Mouse (Mus musculus): ENCODE measurements at regions not wholly inside any gene's neighbourhood (a gene's known extent, or its start where the extent isn't known, plus 50 kb on each side); places are given as distances from the start of the nearest gene placed in this dataset.

DNA sequence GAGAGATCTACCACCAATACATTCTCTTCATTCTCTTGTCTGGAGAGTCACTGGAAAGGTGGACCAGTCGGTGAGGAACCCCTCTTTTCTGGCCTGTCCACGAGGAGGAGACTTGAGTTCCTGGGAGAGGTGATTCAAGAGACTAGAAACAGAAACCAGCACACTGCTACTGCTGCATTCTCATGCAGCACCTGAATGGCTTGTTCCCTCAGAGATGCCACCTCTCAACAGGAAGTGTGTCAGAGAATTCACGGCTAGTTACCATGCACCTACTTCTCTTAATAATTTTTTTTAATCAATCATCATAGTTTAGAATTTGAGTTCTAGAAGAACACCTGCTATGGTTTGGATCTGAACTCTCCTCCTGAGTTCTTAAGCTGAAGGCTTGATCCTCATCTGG lies 52.0 kb upstream of the Dynlrb2 start:
- ATAC-seq (replicated peaks; ENCODE audit: extremely low read depth, insufficient read depth, low FRiP score) = no peak
- H3K4me2 ChIP-seq (ENCODE audit: low read depth, low read length) = no peak overlapping the region
- H3K27me3 ChIP-seq (ENCODE audit: control insufficient read depth, insufficient read depth, low read length) = no peaks in the 10 kb centered on the region
- H3K9ac ChIP-seq (ENCODE audit: low read length) = no peak overlapping the region
- no peaks in the 10 kb centered on the region for H3K4me1 ChIP-seq (ENCODE audit: control insufficient read depth, insufficient read depth, low read length)
- no peak overlapping the region for H3K4me3 ChIP-seq (ENCODE audit: low read length)
- 59% methylated on average over 3 of the region's 3 CpGs for WGBS
- no peaks in the 10 kb centered on the region for H3K36me3 ChIP-seq (ENCODE audit: control insufficient read depth, insufficient read depth)
- no peaks in the 10 kb centered on the region for H3K9me3 ChIP-seq (replicated peaks; ENCODE audit: control insufficient read depth, low read length)
- no peak overlapping the region for H3K27ac ChIP-seq (ENCODE audit: low read length)

- Histone ChIP-seq H3K4me1 (ENCODE audit: control insufficient read depth, insufficient read depth, low read length) (no peaks in the 10 kb centered on the region), H3K27ac (ENCODE audit: low read length) (no peak overlapping the region), H3K9ac (ENCODE audit: low read length) (no peak overlapping the region), H3K4me2 (ENCODE audit: low read depth, low read length) (no peak overlapping the region), H3K27me3 (ENCODE audit: control insufficient read depth, insufficient read depth, low read length) (no peaks in the 10 kb centered on the region), H3K9me3 (replicated peaks; ENCODE audit: control insufficient read depth, low read length) (no peaks in the 10 kb centered on the region), H3K36me3 (ENCODE audit: control insufficient read depth, insufficient read depth) (no peaks in the 10 kb centered on the region), H3K4me3 (ENCODE audit: low read length) (no peak overlapping the region)
- WGBS = 60% methylated on average over 3 of the region's 3 CpGs
- ATAC-seq (replicated peaks; ENCODE audit: extremely low read depth, insufficient read depth, low FRiP score) = no peak
Observed at GRCm38 (mm10) chr8:116451397-116451796, 53.4 kb upstream of the Dynlrb2 start.

DNA sequence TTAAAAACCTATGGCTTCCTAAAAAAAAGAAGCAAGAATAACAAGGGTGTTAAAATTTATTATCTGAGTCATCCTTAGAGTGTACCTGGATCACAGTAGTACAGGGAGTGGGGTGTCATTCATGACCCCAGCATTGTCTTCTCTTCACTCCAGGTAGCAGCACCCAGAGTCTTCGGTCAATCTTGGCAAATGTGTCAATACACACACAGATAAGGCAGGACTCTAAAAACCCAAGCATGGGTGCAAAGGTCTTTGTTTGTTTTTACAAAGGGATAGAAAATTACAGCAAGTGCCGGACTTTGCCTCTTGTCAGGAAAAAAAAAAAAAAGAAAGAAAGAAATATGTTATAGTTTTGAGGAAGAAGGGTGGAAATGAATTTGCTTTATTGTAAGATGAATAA lies 57.3 kb upstream of the Dynlrb2 start:
- no peak overlapping the region for H3K4me2 ChIP-seq (ENCODE audit: low read depth, low read length)
- H3K36me3 ChIP-seq (ENCODE audit: control insufficient read depth, insufficient read depth) = no peaks in the 10 kb centered on the region
- no peak overlapping the region for H3K9ac ChIP-seq (ENCODE audit: low read length)
- ATAC-seq (replicated peaks; ENCODE audit: extremely low read depth, insufficient read depth, low FRiP score) = no peak
- 63% methylated on average over 2 of the region's 2 CpGs for WGBS
- H3K4me3 ChIP-seq (ENCODE audit: low read length) = no peak overlapping the region
- no peaks in the 10 kb centered on the region for H3K4me1 ChIP-seq (ENCODE audit: control insufficient read depth, insufficient read depth, low read length)
- H3K27me3 ChIP-seq (ENCODE audit: control insufficient read depth, insufficient read depth, low read length) = no peaks in the 10 kb centered on the region
- H3K9me3 ChIP-seq (replicated peaks; ENCODE audit: control insufficient read depth, low read length) = peaks cover 2% of the 10 kb centered on the region; the same call in 1 of the 2 replicates
- no peak overlapping the region for H3K27ac ChIP-seq (ENCODE audit: low read length)

DNA sequence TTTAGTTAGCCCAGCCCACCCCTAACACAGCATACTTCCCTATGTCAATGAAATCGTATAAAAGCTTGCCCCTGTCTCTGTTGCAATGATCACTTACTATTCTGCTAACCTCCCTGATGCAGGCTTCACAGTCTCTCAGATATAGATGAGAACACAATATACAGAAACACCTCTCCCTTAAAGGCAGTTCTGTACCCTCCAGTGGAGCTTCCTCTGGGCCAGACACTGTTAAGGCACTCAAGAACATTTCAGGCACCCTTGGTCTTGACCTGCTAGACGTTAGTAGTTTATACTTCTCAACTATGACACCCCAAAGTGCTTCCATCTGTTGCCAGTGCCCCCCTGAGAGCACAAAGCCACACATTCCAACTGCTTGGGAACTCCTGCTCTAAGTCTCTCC lies 61.9 kb upstream of the Dynlrb2 start:
- peaks cover 2% of the 10 kb centered on the region; the same call in 1 of the 2 replicates for H3K9me3 ChIP-seq (replicated peaks; ENCODE audit: control insufficient read depth, low read length)
- WGBS = 46% methylated on average over 2 of the region's 2 CpGs
- no peak overlapping the region for H3K4me2 ChIP-seq (ENCODE audit: low read depth, low read length)
- no peak overlapping the region for H3K9ac ChIP-seq (ENCODE audit: low read length)
- no peak for ATAC-seq (replicated peaks; ENCODE audit: extremely low read depth, insufficient read depth, low FRiP score)
- no peak overlapping the region for H3K27ac ChIP-seq (ENCODE audit: low read length)
- H3K4me1 ChIP-seq (ENCODE audit: control insufficient read depth, insufficient read depth, low read length) = no peaks in the 10 kb centered on the region
- H3K36me3 ChIP-seq (ENCODE audit: control insufficient read depth, insufficient read depth) = no peaks in the 10 kb centered on the region
- H3K4me3 ChIP-seq (ENCODE audit: low read length) = no peak overlapping the region
- peaks cover 4% of the 10 kb centered on the region for H3K27me3 ChIP-seq (ENCODE audit: control insufficient read depth, insufficient read depth, low read length)

GRCm38 (mm10) chr8:116438895-116439294 lies 65.9 kb upstream of the Dynlrb2 start:
- Histone ChIP-seq H3K9me3 (replicated peaks; ENCODE audit: control insufficient read depth, low read length) (no peaks in the 10 kb centered on the region; the same call in 1 of the 2 replicates), H3K4me3 (ENCODE audit: low read length) (no peak overlapping the region), H3K4me1 (ENCODE audit: control insufficient read depth, insufficient read depth, low read length) (no peaks in the 10 kb centered on the region), H3K27ac (ENCODE audit: low read length) (no peak overlapping the region), H3K4me2 (ENCODE audit: low read depth, low read length) (no peak overlapping the region), H3K9ac (ENCODE audit: low read length) (no peak overlapping the region), H3K27me3 (ENCODE audit: control insufficient read depth, insufficient read depth, low read length) (peaks cover 4% of the 10 kb centered on the region), H3K36me3 (ENCODE audit: control insufficient read depth, insufficient read depth) (no peaks in the 10 kb centered on the region)
- WGBS = 14% methylated on average over 7 of the region's 7 CpGs
- ATAC-seq (replicated peaks; ENCODE audit: extremely low read depth, insufficient read depth, low FRiP score) = no peak; the same call in 1 of the 2 replicates

GRCm38 (mm10) chr8:116435268-116435980 lies 69.3 kb upstream of the Dynlrb2 start:
- Histone ChIP-seq H3K27ac (ENCODE audit: low read length) (no peak overlapping the region), H3K36me3 (ENCODE audit: control insufficient read depth, insufficient read depth) (no peaks in the 10 kb centered on the region), H3K9ac (ENCODE audit: low read length) (no peak overlapping the region), H3K4me2 (ENCODE audit: low read depth, low read length) (no peak overlapping the region), H3K27me3 (ENCODE audit: control insufficient read depth, insufficient read depth, low read length) (no peaks in the 10 kb centered on the region; the same call in none of the 2 replicates), H3K4me1 (ENCODE audit: control insufficient read depth, insufficient read depth, low read length) (no peaks in the 10 kb centered on the region), H3K9me3 (replicated peaks; ENCODE audit: control insufficient read depth, low read length) (no peaks in the 10 kb centered on the region), H3K4me3 (ENCODE audit: low read length) (no peak overlapping the region)
- no peak for ATAC-seq (replicated peaks; ENCODE audit: extremely low read depth, insufficient read depth, low FRiP score)
- 53% methylated on average over 15 of the region's 15 CpGs for WGBS

- H3K4me1 ChIP-seq (ENCODE audit: control insufficient read depth, insufficient read depth, low read length) = no peaks in the 10 kb centered on the region
- no peaks in the 10 kb centered on the region for H3K36me3 ChIP-seq (ENCODE audit: control insufficient read depth, insufficient read depth)
- H3K4me2 ChIP-seq (ENCODE audit: low read depth, low read length) = no peak overlapping the region
- no peaks in the 10 kb centered on the region for H3K27me3 ChIP-seq (ENCODE audit: control insufficient read depth, insufficient read depth, low read length)
- ATAC-seq (replicated peaks; ENCODE audit: extremely low read depth, insufficient read depth, low FRiP score) = peak; percentile 52; the same call in 1 of the 2 replicates
- no peak overlapping the region for H3K9ac ChIP-seq (ENCODE audit: low read length)
- WGBS = 55% methylated on average over 5 of the region's 5 CpGs
- H3K4me3 ChIP-seq (ENCODE audit: low read length) = no peak overlapping the region
- no peak overlapping the region for H3K27ac ChIP-seq (ENCODE audit: low read length)
- H3K9me3 ChIP-seq (replicated peaks; ENCODE audit: control insufficient read depth, low read length) = 0 out of 2 replicates have a peak, but pooled peaks cover 2% of the 10 kb centered on the region
Observed at GRCm38 (mm10) chr8:116430051-116430450, 74.7 kb upstream of the Dynlrb2 start.

- Histone ChIP-seq H3K36me3 (ENCODE audit: control insufficient read depth, insufficient read depth) (no peaks in the 10 kb centered on the region), H3K4me2 (ENCODE audit: low read depth, low read length) (no peak overlapping the region), H3K27me3 (ENCODE audit: control insufficient read depth, insufficient read depth, low read length) (no peaks in the 10 kb centered on the region), H3K4me1 (ENCODE audit: control insufficient read depth, insufficient read depth, low read length) (no peaks in the 10 kb centered on the region), H3K27ac (ENCODE audit: low read length) (no peak overlapping the region), H3K9me3 (replicated peaks; ENCODE audit: control insufficient read depth, low read length) (0 out of 2 replicates have a peak, but pooled peaks cover 2% of the 10 kb centered on the region), H3K9ac (ENCODE audit: low read length) (no peak overlapping the region), H3K4me3 (ENCODE audit: low read length) (no peak overlapping the region)
- no peak for ATAC-seq (replicated peaks; ENCODE audit: extremely low read depth, insufficient read depth, low FRiP score)
- WGBS = 52% methylated on average over 6 of the region's 6 CpGs
Observed at GRCm38 (mm10) chr8:116429649-116430048, 75.1 kb upstream of the Dynlrb2 start.

- no peak for ATAC-seq (replicated peaks; ENCODE audit: extremely low read depth, insufficient read depth, low FRiP score)
- H3K4me2 ChIP-seq (ENCODE audit: low read depth, low read length) = no peak overlapping the region
- H3K9ac ChIP-seq (ENCODE audit: low read length) = no peak overlapping the region
- no peaks in the 10 kb centered on the region for H3K36me3 ChIP-seq (ENCODE audit: control insufficient read depth, insufficient read depth)
- H3K4me1 ChIP-seq (ENCODE audit: control insufficient read depth, insufficient read depth, low read length) = no peaks in the 10 kb centered on the region
- H3K27me3 ChIP-seq (ENCODE audit: control insufficient read depth, insufficient read depth, low read length) = no peaks in the 10 kb centered on the region
- no peak overlapping the region for H3K4me3 ChIP-seq (ENCODE audit: low read length)
- H3K27ac ChIP-seq (ENCODE audit: low read length) = no peak overlapping the region
- H3K9me3 ChIP-seq (replicated peaks; ENCODE audit: control insufficient read depth, low read length) = 0 out of 2 replicates have a peak, but pooled peaks cover 2% of the 10 kb centered on the region
- WGBS = 31% methylated on average over 6 of the region's 6 CpGs
Observed at GRCm38 (mm10) chr8:116422826-116423225, 81.9 kb upstream of the Dynlrb2 start.

All from heart, embryonic 16.5 days (tissue).